Mouse (Mus musculus) ES-E14 (cell line): Measurements from ENCODE around the gene Alppl2. TPM values are rescaled to one million over a fixed set of nuclear protein-coding genes. Genes with fewer than 3 reads are reported as not detected.
A peak's percentile ranks its signal among the peaks of the same experiment; 100 is the strongest.

Experiments
- DNase-seq: peaks from one replicate; pipeline ENCODE4 v3.0.0-alpha.2; 2013; ENCODE audit warnings: low read depth, low spot score
- H3K27ac ChIP-seq: 2 replicates; pipeline ENCODE4 v1.5.1; 2012; ENCODE audit warnings: low read depth, mild to moderate bottlenecking, low read length, moderate library complexity, mixed read lengths; ENCODE audit not compliant: poor library complexity, insufficient read depth, severe bottlenecking
- H3K36me3 ChIP-seq: 2 replicates; pipeline ENCODE4 v1.6.1; 2012; ENCODE audit warnings: mild to moderate bottlenecking, low read length, moderate library complexity, mixed read lengths; ENCODE audit not compliant: control insufficient read depth, poor library complexity, insufficient read depth, severe bottlenecking
- H3K4me1 ChIP-seq, 2 experiments: fragments of 150-350 bp in 1 of 2; sonication (generic) in 1 of 2; 2 replicates each; pipeline ENCODE4 v1.6.1; 2012; ENCODE audit warnings: low read length in 2 of 2, mild to moderate bottlenecking in 1 of 2, mixed read lengths in 1 of 2; ENCODE audit not compliant: control insufficient read depth in 2 of 2, insufficient read depth in 2 of 2, poor library complexity in 1 of 2
- H3K4me3 ChIP-seq, 2 experiments: fragments of 150-350 bp in 1 of 2; sonication (generic) in 1 of 2; 2 replicates each; pipeline ENCODE4 v1.5.1; 2012; ENCODE audit warnings: low read length in 2 of 2, low read depth in 1 of 2, mild to moderate bottlenecking in 1 of 2, mixed read lengths in 1 of 2; ENCODE audit not compliant: insufficient read depth in 1 of 2, poor library complexity in 1 of 2, severe bottlenecking in 1 of 2
- H3K9ac ChIP-seq: 2 replicates; pipeline ENCODE4 v1.6.1; 2012; ENCODE audit warnings: low read depth, mild to moderate bottlenecking, low read length, mixed read lengths; ENCODE audit not compliant: poor library complexity, insufficient read depth, severe bottlenecking
- H3K9me3 ChIP-seq: fragments of 150-350 bp; sonication (generic); 2 replicates; pipeline ENCODE4 v1.6.1; 2012; ENCODE audit warnings: low read depth, mild to moderate bottlenecking, low read length; ENCODE audit not compliant: control insufficient read depth, insufficient read depth
- CHD2 ChIP-seq: IDR thresholded peaks from 2 replicates; pipeline ENCODE4 v1.6.1; 2014; ENCODE audit warnings: mild to moderate bottlenecking, low read depth, low read length, inconsistent platforms
- HCFC1 ChIP-seq: IDR thresholded peaks from 2 replicates; pipeline ENCODE4 v1.6.1; 2012; ENCODE audit warnings: low read length, inconsistent platforms, borderline replicate concordance; ENCODE audit not compliant: insufficient read depth
- MAFK ChIP-seq: IDR thresholded peaks from 2 replicates; pipeline ENCODE4 v1.6.1; 2014; ENCODE audit warnings: mild to moderate bottlenecking, low read depth, low read length, inconsistent platforms; ENCODE audit not compliant: insufficient read depth
- ZC3H11A ChIP-seq: IDR thresholded peaks from 2 replicates; pipeline ENCODE4 v1.6.1; 2012; ENCODE audit warnings: low read depth, mild to moderate bottlenecking, inconsistent platforms, low read length, borderline replicate concordance
- ZNF384 ChIP-seq: IDR thresholded peaks from 2 replicates; pipeline ENCODE4 v1.6.1; 2012; ENCODE audit warnings: low read depth, low read length, inconsistent platforms
- in situ Hi-C, 2 experiments: fragments of 600-800 bp; cut with MboI; formaldehyde crosslinking; loops; one replicate each; pipeline ENCODE4 v1.15.1; 2025; ENCODE audit warnings: low sequenced_read_pairs in 2 of 2, inconsistent platforms in 1 of 2; ENCODE audit not compliant: unreplicated experiment in 2 of 2
- total RNA-seq: library from RNA; depleted of rRNA; stranded (reverse); fragments of 300-350 nt; gene quantifications from 2 replicates; pipeline ENCODE4 v1.2.3, GENCODE M21; 2012

Alppl2 gene
- total RNA-seq, 1 experiment, result 5.2 TPM

DNA sequence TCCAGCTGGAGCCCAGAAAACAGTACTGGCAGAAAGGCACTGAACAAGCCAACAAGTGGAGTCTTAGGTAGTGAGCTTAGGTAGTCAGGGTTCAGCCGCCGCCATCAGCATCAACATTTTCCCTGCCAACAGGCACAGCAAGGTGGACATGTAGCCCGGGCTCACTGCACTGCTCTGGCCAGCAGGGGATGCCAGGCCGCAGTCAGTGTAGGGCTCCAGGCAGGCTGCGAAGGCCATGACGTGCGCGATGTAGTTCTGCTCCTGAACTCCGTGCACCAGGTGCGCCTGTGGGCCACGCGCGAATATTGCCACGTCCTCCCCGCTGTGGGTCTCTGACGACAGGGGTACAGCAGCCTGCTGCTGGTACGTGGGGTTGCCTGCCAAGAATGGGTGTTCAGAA is 2.8 kb downstream of the Alppl2 start:
- H3K36me3 ChIP-seq, result no peaks in the 10 kb centered on the region
- no peak for DNase-seq

DNA sequence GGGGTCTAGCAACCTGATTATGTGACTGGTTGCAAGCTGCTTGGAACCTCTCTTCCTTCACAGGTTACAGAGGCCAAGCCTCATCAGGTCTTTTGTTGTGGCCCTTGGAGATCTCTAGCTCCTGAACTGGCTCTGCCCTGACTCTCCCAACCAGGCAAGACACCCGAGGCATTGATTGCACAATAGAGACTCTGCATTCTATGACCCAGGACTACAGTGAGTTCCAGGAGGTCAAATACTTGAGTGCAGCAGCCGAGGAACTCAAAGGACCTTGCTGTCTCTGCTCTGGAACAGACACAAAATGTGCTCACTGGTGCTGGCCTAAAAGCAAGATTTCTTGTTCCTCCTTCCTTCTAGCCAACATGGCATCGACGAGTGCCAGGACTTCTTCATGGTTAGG is 3.5 kb downstream of the Alppl2 start:
- H3K27ac ChIP-seq, result no peak overlapping the region
- no peaks in the 10 kb centered on the region for H3K9me3 ChIP-seq
- no peaks in the 10 kb centered on the region; a peak in 1 of 4 replicates for H3K4me1 ChIP-seq
- H3K9ac ChIP-seq, result no peak overlapping the region
- no peaks in the 10 kb centered on the region for H3K36me3 ChIP-seq
- no peak for DNase-seq
- no peak overlapping the region for H3K4me3 ChIP-seq
- TF ChIP-seq ZC3H11A, result no peak
- TF ChIP-seq ZNF384, result no peak
- TF ChIP-seq CHD2, result no peak
- no peak for TF ChIP-seq MAFK
- no peak for TF ChIP-seq HCFC1
- in situ Hi-C loops, result no loop called here

More for the DNA sequence above, 2.8 kb downstream of the Alppl2 start:
- no peak overlapping the region for H3K9ac ChIP-seq
- TF ChIP-seq ZC3H11A, result no peak
- TF ChIP-seq CHD2, result no peak
- TF ChIP-seq ZNF384, result no peak
- H3K4me1 ChIP-seq, result no peaks in the 10 kb centered on the region; a peak in 1 of 4 replicates
- in situ Hi-C loops, result no loop called here
- H3K4me3 ChIP-seq, result peak overlapping the region in 1 of 2 experiments; percentile 7; a peak in 1 of 4 replicates
- H3K27ac ChIP-seq, result no peak overlapping the region
- no peaks in the 10 kb centered on the region for H3K9me3 ChIP-seq

DNA sequence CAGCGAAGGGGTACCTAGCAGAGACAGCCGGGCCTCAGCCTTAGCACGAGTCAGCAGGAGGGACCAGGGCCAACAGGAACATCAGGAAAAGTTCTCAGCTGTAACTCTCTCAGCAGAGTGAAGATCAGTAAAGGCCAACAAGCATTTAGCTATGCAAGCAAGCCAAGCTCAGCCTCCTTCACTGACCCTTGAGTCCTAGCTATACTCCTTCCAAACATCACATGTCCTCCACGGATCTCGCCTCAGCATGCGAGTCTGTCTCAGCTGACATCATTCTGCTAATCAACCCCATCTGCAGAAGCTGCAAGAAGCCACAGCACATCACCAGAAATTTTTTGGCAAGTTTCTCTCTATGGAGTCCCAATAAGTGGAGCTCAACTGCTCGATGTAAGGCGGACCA is 16.0 kb downstream of the Alppl2 start:
- in situ Hi-C loops, result no loop called here
- H3K4me1 ChIP-seq, result no peaks in the 10 kb centered on the region
- no peak for DNase-seq
- H3K9me3 ChIP-seq, result no peaks in the 10 kb centered on the region
- no peak for TF ChIP-seq ZNF384
- TF ChIP-seq MAFK, result no peak
- TF ChIP-seq HCFC1, result no peak
- TF ChIP-seq CHD2, result no peak
- no peak for TF ChIP-seq ZC3H11A
- no peak overlapping the region for H3K27ac ChIP-seq
- H3K9ac ChIP-seq, result no peak overlapping the region
- no peaks in the 10 kb centered on the region for H3K36me3 ChIP-seq
- no peak overlapping the region for H3K4me3 ChIP-seq

DNA sequence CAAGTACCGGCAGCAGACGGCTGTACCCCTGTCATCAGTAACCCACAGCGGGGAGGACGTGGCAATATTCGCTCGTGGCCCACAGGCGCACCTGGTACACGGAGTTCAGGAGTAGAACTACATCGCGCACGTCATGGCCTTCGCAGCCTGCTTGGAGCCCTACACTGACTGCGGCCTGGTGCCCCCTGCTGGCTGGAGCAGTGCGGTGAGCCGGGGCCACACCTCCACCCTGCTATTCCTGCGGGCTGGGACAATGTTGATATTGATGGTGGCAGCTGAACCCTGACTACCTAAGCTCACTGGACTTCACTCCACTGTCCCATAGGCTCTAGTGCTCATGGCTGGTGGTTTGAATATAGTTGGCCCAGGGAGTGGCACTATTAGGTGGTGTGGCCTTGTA is 19.0 kb downstream of the Alppl2 start:
- peak; percentile 45 for DNase-seq
- no peaks in the 10 kb centered on the region for H3K36me3 ChIP-seq
- H3K9me3 ChIP-seq, result no peaks in the 10 kb centered on the region
- TF ChIP-seq MAFK (no peak), ZC3H11A (0 out of 2 replicates have a peak, but pooled peaks have one; percentile 0)
- H3K9ac ChIP-seq, result no peak overlapping the region
- in situ Hi-C loops, result no loop called here
- H3K4me1 ChIP-seq, result peaks cover 1 to 10% of the 10 kb centered on the region in 2 experiments; a peak in 1 of 4 replicates
- no peak overlapping the region for H3K27ac ChIP-seq
- peak overlapping the region in 1 of 2 experiments; percentile 50; a peak in 1 of 4 replicates for H3K4me3 ChIP-seq

DNA sequence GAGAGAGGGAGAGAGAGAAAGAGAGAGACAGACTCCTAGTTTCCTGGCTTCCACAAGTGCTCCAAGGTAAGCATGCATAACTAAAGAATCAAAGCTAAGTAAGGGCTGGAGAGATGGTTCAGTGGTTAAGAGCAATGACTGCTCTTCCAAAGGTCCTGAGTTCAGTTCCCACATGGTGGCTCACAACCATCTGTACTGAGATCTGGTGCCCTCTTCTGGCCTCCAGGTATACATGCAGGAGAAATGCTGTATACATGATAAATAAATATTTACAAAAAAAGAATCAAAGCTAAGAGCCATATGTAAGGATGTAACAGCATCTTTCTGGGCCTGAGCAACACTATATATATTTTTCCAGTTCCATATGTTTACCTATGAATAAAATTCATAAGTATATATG is 28.8 kb downstream of the Alppl2 start:
- TF ChIP-seq ZC3H11A, result 0 out of 2 replicates have a peak, but pooled peaks have one; percentile 15
- TF ChIP-seq MAFK, result no peak
- TF ChIP-seq HCFC1, result no peak
- no peak for TF ChIP-seq ZNF384
- TF ChIP-seq CHD2, result no peak
- no peaks in the 10 kb centered on the region for H3K36me3 ChIP-seq
- no peak overlapping the region for H3K4me3 ChIP-seq
- in situ Hi-C loops, result no loop called here
- no peak overlapping the region for H3K9ac ChIP-seq
- DNase-seq, result no peak
- no peaks in the 10 kb centered on the region for H3K9me3 ChIP-seq
- no peaks in the 10 kb centered on the region; a peak in 1 of 4 replicates for H3K4me1 ChIP-seq
- H3K27ac ChIP-seq, result no peak overlapping the region
